Mouse (Mus musculus): ENCODE results near the gene Mki67.
A peak's percentile ranks its signal among the peaks of the same experiment; 100 is the strongest.
"Not testable (repeated sequence)": the region's sequence is repeated elsewhere in the genome, so short reads cannot be mapped to it uniquely, and the experiment has no call there.

Gene Mki67

DNA sequence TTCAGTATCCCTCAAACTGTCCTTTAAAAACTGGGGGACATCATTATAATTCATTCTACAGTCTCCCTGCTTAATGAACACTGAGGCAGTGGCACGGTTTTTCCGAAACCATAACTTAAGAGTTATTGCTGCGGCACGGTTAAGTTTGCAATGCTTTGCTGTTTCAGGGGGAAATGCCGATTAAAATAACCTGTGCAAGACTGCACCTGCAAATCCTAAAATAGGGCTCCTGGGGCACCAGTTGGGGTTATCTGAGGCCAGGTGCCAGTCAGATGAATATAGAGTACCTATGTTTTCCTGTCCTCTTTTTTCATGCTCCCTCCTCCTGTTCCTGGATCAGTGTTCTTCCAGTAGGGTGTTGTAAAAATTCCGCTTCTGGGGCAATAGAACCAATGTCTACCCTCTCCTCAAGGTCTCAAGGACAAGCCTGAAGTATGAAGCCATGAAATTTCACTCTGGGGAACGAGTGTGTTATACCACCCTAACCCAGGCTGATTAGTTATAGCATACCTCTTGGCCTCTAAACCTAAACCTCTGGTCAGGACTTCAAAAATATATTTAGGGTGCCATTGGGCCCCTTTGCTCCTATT lies 902 bp upstream of the Mki67 start:
- no peak for DNase-seq (ENCODE audit: low read depth, low spot score)

DNA sequence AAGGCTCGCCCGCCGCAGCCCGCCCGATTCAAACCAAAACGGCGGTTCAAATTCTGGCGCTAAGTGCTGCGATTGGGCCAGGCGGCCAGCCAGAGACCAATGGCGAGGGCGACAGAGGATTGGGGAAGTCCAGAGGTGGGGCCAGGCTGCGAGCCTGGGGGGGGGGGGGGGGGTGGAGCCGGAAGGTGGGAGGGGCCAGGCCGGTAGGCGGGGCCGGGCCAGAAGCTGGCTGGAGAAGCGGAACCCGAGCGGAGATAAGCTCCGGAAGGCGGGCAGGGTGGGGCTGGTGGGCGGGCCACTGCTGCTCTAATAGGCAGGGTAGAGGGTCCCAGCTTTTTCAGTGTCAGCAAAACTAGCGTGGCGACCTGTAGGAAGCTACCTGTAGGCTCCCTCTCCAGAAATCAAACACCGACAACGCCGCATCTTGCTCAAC lies 300 bp upstream of the Mki67 start:
- peak; percentile 95 for DNase-seq (ENCODE audit: low read depth, low spot score)

DNA sequence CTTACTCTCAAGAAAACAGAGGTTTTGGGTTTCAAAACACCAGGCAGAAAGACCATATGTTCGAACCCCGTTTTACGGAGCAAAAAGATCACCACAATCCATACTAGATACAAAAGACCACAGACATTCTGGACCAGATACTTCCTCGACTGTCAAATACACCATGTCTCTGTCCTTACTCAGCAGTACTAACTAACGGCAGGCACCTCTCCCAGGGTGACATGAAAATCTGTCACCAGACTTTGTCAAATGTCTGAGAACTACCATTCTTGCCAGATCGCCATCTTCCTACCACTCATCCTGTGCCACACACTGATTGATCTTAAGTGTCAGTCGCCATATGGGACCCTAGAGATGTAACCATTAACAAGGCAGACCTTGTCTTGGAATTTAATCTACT lies 995 bp downstream of the Mki67 start:
- DNase-seq (ENCODE audit: low read depth, low spot score): peak; percentile 19

DNA sequence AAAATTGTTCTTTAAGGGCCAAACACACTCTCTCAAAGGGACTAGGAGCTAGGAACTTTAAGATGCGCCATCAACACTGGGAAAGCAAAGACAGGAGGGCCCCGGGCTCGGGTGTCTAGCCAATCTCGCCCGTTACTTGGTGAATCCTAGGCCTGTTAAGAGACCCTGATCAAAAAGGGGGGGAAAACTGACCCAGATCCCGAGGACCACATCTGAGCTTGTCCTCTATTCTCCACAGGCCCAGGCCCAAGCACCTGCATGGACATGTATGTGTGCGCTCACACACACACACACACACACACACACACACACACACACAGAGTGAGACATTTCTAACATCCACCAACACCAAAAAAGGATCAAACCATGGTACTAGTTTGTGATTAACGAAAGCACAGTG lies 2.8 kb downstream of the Mki67 start:
- peak; percentile 29 for DNase-seq (ENCODE audit: low read depth, low spot score)

DNA sequence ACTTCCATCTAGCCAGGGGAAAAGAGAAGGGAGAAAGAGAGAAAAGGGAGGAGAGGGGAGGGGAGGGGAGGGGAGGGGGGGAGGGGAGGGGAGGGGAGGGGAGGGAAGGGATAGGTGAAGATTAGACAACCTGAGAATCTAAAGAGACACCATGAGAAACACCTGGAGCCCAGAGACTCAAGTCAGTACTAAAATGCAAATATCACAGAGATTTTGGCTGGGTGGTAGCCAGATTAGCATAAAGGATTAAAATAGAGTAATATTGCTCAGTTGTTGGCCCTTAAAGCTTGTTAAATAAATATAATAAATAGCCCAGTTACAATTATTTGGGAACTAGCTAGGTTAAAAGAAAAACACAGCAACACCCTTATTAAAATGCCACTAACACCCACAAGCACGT lies 3.6 kb downstream of the Mki67 start:
- no peak for DNase-seq (ENCODE audit: low read depth, low spot score)

DNA sequence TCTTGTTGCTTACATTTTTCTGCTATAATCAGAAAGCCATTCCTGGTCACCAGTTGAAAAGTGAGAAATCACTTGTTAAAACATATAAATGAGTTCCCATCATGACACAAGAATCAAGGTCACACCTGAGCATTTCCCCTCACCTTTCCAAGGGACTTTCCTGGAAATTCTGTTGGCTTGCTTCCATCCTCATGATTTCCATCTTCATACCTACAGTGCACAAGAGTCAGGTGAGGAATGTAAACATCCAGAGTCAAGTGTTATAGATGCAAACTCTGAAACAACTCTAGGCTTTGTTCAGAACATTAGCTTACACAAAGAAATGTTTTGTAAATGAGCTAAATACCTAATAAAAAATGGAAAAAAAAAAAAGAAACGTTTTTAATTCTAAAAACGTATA lies 5.5 kb downstream of the Mki67 start:
- DNase-seq (ENCODE audit: low read depth, low spot score): no peak

DNA sequence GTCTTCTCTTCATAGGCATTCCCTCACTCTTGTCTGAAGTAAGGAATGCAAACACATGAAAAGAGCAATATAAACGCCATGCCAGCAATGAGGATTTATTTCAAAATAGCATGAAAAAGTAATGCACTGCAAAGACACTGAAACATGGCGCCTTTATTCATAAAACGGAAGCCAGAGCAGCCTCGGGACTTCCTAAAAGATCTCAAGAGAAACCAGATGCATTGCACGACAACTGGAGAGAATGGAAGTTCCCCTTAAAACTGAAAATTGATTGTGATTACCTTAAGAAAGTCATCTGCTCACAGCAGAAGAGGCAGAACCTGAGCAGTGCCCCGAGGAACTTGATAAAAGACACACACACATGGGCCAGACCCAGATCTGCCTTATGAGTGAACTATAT lies 10.4 kb downstream of the Mki67 start:
- DNase-seq (ENCODE audit: low read depth, low spot score): no peak

DNA sequence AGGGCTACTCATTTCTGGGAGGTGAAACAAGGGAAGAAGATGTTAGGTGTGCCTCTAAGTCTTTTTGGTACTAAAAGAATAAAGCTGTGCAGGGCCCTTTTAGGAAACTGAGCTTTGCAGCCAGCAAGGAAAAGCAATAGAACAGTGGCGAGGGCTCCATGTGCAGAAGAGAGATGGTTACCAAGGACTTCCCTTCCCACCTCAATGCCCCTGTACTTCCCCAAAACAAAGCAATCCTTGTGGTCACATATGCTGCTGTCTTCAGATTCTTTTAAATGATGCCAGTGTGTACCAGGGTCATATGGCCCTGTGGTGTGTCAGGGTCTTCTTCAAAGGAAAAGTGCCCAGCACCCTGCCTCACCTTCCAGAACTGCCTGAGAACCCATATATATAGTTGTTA lies 11.1 kb downstream of the Mki67 start:
- no peak for DNase-seq (ENCODE audit: low read depth, low spot score)

DNA sequence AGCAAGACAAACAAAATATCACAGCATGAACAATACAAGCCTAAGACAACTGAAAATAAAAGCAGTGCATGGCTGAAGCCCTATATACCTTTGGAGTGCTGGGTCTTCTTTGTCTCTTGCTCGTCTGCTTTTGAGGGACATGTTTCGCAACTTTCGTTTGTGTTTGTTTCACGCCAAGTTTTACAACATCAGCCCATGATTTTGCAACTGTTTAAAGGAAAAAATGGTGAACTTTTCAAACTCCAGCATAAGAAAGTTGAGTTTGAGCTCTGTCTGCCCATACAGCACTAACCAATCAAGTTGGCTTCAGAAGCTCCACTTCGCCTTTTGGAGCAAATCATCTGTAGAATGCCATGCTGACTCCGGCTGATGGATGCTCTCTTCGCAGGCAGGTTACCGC lies 11.9 kb downstream of the Mki67 start:
- DNase-seq (ENCODE audit: low read depth, low spot score): no peak

DNA sequence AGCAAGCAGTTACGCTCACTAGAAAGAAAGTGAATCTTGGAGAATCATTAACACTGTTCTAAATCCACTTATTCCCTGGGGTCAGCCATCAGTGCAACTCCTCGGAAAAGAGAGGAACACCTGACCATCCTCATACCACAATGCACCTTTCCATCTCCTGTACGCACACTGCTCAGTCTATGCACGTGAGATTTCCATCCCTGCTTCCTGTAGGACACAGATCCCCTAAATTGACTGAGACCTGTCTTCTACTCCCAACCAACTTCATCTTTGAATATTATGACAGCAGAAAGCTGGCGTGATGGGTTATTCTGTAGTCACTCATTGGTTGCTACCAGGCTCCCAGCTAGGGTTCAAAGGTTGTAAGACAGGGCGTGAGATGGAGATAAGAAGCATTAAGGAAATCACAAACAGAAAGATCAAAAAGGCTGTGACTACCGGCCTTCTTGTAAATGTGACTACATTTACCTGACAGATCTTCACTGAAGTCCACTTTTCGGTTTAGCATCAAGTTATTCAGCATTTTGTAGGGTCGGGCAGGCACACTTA lies 12.5 kb downstream of the Mki67 start:
- DNase-seq (ENCODE audit: low read depth, low spot score): no peak

DNA sequence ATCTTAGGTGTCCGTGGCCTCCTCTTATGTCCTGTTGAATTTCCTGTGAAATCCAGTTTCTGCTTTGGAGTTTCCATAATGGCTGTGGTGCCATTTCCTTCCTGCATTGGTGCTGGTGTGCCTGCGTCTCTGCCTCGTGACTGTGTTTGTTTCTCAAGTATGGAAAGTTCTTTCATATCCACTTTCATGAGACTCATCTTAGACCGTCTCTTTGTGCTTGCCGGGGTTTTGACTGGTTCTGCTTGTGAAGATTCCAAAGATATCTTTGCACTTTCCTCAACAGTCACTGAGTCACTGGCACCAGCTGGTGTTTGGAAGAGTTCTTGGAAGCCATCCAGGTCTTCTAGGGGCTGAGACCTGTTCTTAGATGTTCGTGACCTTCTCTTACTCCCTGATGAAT lies 16.8 kb downstream of the Mki67 start:
- DNase-seq (ENCODE audit: low read depth, low spot score): not testable (repeated sequence)

DNA sequence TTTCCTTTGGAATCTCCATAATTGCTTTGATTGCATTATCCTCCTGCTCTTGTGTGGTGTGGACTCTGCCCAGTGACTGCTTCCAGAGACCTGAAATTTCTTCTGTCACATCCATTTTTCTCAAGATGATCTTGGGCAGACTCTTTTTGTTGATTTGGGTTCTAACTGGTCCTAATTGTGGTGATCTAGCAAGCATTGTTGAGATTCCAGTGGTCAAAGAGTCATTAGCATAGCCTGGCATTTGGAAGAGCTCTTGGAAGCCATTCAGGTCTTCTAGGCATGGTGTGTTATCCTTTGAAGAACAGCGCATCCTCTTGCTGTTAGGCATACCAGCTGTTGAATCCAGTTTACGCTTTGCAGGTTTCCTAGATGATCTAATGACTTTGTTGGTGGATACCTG lies 17.8 kb downstream of the Mki67 start:
- no peak for DNase-seq (ENCODE audit: low read depth, low spot score)

DNA sequence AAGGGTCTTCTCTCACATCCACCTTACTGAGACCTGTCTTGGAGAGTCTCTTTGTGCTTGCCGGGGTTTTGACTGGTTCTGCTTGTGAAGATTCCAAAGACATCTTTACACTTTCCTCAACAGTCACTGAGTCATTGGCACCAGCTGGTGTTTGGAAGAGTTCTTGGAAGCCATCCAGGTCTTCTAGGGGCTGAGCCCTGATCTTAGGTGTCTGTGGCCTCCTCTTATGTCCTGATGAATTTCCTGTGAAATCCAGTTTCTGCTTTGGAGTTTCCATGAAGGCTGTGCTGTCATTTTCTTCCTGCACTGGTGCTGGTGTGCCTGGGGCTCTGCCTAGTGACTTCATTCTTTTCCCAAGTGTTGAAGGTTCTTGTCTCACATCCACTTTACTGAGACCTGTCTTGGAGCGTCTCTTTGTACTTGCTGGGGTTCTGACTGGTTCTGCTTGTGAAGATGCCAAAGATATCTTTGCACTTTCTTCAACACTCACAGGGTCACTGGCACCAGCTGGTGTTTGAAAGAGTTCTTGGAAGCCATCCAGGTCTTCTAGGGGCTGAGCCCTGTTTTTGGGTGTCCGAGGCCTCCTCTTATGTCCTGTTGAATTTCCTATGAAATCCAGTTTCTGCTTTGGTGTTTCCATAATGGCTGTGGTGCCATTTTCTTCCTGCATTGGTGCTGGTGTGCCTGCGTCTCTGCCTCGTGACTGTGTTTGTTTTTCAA lies 19.0 kb downstream of the Mki67 start:
- DNase-seq (ENCODE audit: low read depth, low spot score): not testable (repeated sequence)

DNA sequence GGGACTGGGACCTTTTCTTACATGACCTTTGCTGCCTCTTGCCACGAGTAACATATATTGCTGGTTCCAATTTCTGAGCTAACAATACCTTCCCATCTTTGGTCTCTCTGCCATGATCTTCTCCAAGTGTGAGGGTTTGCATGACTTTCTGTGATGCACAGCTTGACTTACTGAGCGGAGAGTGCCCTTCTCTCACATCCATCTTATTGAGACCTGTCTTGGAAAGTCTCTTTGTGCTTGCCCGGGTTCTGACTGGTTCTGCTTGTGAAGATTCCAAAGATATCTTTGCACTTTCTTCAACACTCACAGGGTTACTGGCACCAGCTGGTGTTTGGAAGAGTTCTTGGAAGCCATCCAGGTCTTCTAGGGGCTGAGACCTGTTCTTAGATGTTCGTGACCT lies 20.0 kb downstream of the Mki67 start:
- DNase-seq (ENCODE audit: low read depth, low spot score): no peak

DNA sequence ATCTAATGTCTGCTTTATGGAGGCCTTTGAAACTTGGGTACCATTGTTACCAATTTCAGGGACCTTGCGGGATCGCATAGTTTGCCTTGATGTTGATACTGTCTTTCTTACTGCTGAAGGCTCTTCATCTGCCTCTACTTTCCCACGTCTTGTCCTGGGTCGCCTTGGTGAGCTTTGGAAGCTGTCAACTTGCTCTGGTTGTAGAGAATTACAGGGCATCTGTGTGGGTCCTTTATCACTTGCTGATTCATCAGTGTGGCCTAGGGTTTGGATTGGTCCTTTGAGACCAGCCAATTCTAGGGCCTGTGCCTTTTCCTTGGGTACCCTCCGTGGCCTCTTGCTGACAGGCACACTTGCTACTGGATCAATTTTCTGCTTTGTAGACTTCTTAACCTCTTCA lies 21.4 kb downstream of the Mki67 start:
- DNase-seq (ENCODE audit: low read depth, low spot score): no peak

DNA sequence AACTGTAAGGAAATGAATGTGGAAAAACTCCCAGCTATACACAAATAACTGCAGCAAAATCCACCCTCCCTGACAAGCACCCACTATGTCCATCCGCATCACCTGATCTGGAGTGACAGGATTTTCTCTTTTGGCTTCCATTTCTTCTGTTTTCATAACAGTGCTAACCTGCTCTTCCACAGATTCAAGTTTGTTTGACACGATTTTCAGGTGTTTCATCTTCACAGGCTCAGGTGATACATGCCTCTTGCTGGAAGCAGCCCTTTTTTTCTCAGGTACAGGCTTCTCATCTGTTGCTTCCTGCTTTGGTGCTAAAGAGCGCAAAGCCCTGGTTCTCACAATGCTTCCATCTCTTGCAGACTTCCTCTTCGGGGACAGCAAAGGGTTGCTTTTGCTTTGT lies 22.0 kb downstream of the Mki67 start:
- DNase-seq (ENCODE audit: low read depth, low spot score): no peak

DNA sequence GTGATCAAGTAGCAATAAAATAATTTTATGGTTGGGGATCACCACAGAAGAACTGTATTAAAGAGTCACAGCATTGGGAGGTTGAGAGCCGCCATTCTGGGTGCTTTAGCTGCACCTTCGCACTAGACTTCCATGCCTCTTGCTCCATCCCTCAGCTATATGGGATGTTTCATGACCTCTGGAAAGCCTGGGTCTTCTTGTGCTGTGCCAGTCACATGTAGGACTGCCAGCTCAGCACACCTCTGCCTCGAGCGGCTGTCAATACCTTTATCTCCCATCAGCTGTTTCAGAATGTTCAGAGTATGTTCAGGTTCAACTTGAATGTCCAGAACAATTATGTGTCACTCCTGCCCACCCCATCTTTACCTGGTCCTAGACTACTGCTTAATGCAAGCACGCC lies 24.2 kb downstream of the Mki67 start:
- DNase-seq (ENCODE audit: low read depth, low spot score): no peak

DNA sequence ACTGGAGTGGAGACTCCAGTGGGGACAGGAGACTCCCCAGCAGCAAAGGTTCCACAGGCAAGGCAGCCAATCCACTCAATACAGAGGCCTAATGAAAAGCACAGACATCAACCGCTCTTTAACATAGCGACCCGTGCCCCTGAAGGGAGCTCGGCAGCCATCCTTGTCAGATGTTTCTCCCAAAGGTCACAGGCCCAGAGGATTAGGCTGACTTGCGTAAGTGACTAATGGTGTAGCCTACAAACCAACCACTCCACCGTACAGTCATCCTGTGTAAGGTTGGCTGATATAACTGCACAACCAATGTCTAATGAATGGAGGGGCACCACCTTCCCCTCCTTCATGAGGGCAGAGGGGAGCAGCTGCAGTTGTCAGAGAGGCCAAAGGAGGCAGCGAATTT lies 26.8 kb downstream of the Mki67 start:
- no peak for DNase-seq (ENCODE audit: low read depth, low spot score)

DNA sequence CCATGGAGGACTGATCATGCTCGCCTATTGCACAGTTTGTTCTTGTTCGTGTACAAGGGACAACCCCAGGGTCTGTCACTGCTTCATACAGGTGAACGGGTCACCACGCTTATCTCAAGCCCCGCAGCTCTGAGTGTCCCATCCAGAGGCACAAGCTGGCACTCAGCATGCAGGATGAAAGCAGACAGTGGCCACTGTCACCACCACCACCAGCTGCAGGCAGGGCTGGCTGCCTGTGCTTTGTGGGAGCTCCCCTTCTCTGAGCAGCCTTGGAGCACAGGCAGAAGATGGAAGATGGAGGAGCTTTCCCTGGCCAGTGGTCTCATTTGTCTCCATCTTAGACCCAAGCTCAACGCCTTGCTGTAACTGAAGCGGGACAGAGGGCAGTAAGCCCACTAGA lies 31.2 kb downstream of the Mki67 start:
- no peak for DNase-seq (ENCODE audit: low read depth, low spot score)

DNA sequence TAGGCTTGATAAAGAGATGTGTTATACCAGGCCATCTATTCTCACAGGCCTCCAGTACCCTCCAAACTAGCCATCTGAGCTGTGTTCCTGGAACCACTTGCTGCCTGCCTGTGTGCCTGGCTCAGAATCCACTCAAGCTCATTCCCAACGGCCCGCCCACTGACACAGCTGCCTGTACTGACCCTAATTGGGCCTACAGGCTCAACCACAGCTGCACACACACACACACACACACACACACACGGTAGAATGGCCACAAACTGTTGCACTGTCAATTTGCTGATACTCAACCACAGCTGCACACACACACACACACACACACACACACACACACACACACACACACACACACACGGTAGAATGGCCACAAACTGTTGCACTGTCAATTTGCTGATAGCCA lies 32.1 kb downstream of the Mki67 start:
- DNase-seq (ENCODE audit: low read depth, low spot score): not testable (repeated sequence)

DNA sequence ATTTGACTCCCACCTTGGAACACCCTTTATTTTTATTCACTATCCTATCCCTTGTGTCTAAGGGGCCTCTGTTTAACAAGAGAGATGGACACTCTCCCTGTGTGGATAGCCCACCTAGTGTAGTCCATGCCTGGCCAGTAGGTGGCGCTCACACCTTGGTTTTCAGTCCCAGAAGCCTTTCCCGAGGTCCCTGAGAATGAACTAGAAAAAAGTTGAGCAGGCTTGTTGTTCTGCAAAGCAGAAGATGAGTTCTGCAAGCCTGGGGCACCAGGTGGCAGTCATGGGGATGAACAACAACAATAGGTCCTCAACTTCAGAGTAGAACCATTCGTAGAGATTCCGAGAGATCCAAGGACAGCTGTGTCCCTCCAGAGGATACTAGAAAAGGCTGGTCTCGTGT lies 35.8 kb downstream of the Mki67 start:
- peak; percentile 74 for DNase-seq (ENCODE audit: low read depth, low spot score)

DNA sequence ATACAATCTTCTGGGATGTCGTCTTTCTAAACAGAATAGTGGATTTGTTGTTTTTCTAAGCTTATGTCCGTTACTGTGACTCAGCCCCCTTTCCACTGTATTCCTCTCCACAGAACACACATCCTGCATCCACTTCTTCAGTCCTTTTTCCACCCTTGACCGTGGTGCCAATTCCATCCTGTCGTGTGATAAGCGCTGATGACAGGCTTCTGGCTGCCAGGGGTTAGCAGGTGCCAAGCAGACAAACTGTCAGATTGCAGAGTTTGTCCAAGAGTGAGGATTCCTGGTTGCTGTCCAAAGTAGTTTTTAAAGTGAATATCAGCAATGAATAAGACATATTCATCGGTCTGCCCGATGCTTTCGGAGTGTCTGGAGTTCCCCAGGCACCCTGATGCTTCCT lies 39.4 kb downstream of the Mki67 start:
- no peak for DNase-seq (ENCODE audit: low read depth, low spot score)

DNA sequence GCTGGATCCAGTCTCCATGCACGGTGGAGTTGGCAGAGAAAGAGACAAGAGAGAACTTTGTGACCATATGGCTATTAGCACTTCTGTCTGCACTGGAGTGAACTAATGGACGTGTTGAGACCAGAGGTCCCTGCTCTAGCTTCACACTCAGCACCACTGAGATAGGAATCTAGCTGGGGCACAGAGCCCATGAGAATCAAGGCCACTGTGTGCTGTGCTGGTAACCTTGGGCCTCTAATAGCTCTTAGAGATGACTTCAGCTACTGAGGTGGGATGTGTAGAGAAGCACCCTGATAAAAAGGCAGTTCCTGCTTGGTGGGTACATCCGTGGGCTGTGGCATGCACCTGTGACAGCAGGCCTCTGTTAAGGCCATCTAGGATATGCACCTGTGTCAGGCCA lies 42.6 kb downstream of the Mki67 start:
- DNase-seq (ENCODE audit: low read depth, low spot score): no peak
